Mouse (Mus musculus) cerebellum, adult 2 months (tissue): ENCODE results near the gene Fam193a.

Experiments
- CTCF ChIP-seq: fragments of 200-500 bp; IDR thresholded peaks from 2 replicates; pipeline ENCODE4 v1.5.1; 2011; ENCODE audit warnings: low read depth, mild to moderate bottlenecking, control low read depth, low read length, moderate library complexity, borderline replicate concordance; ENCODE audit not compliant: insufficient read depth
- POLR2A ChIP-seq: fragments of 200-500 bp; IDR thresholded peaks from 2 replicates; pipeline ENCODE4 v1.6.1; 2011; ENCODE audit warnings: low read length, control low read depth, borderline replicate concordance; ENCODE audit not compliant: insufficient read depth

- no peak for TF ChIP-seq CTCF
- no peak for TF ChIP-seq POLR2A
These were observed 39.3 kb downstream of the Fam193a start for GRCm38 (mm10) chr5:34409002-34409401.
